Mouse (Mus musculus) left cerebral cortex, adult 2 months (tissue): Measurements from ENCODE around the gene Anxa8. TPM values are rescaled to one million over a fixed set of nuclear protein-coding genes. Genes with fewer than 3 reads are reported as not detected.

ENCODE experiments used
- DNase-seq, 2 experiments: peaks; one replicate each; pipeline ENCODE4 v3.0.0; 2021 to 2022; ENCODE audit warnings: low spot score in 2 of 2, mixed read lengths in 1 of 2; ENCODE audit errors: extremely low spot score in 1 of 2
- H3K27ac ChIP-seq: fragments of 200-600 bp; 2 replicates; pipeline ENCODE4 v1.8.1; 2022
- H3K4me3 ChIP-seq: fragments of 200-600 bp; 2 replicates; pipeline ENCODE4 v1.8.1; 2022
- CTCF ChIP-seq: fragments of 200-600 bp; IDR thresholded peaks from 2 replicates; pipeline ENCODE4 v1.8.1; 2022; ENCODE audit warnings: antibody characterized with exemption, mild to moderate bottlenecking, moderate library complexity
- intact Hi-C: fragments of 180-260 bp; cut with DNase I; formaldehyde crosslinking; loops from one replicate; pipeline ENCODE4 v1.15.1; 2025
- long read RNA-seq, 2 experiments: library from polyadenylated mRNA; stranded (forward); transcript quantifications; one replicate each; pipeline ENCODE4 v2.0.0; 2021; ENCODE audit warnings: borderline mapping rate in 2 of 2
- total RNA-seq, 2 experiments: library from RNA; stranded (reverse); gene quantifications; 2 replicates each; pipeline ENCODE4 v1.2.3; 2021

Gene Anxa8
- total RNA-seq, result under 1 TPM; 0.49 to 0.86 TPM
- long read RNA-seq, experiment 1, result 0 reads
- long read RNA-seq, experiment 2, partial matches to known transcripts, result 0 of 1 reads
- long read RNA-seq, experiment 2, other reads (novel, unspliced or antisense), result 0 of 1 reads

GRCm38 (mm10) chr14:34085731-34086130 is at the start of gene Anxa8:
Gene Anxa8, plus strand, starts transcription at chr14:34085981.
- intact Hi-C loops, result loop anchor here (10.0 kb wide), 1 partner anchor 689 kb away; no protein-coding TSS in a partner anchor

GRCm38 (mm10) chr14:34041241-34041640 is 44.5 kb upstream of the Anxa8 start:
- intact Hi-C loops, result no loop called here
- no peak for TF ChIP-seq CTCF
- no peak overlapping the region for H3K4me3 ChIP-seq
- no peak for DNase-seq
- H3K27ac ChIP-seq, result no peak overlapping the region

More at GRCm38 (mm10) chr14:34085731-34086130, at the start of gene Anxa8:
- no peak within 1 kb of the TSS for H3K27ac ChIP-seq
- H3K4me3 ChIP-seq, result no peak within 1 kb of the TSS
- no peak for TF ChIP-seq CTCF
- no peak for DNase-seq

- TF ChIP-seq CTCF, result no peak
- no peak for DNase-seq
- H3K27ac ChIP-seq, result no peak overlapping the region
- no peak overlapping the region for H3K4me3 ChIP-seq
- intact Hi-C loops, result no loop called here
Observed at GRCm38 (mm10) chr14:34043341-34043740, 42.4 kb upstream of the Anxa8 start.

- no peak overlapping the region for H3K27ac ChIP-seq
- DNase-seq, result no peak
- TF ChIP-seq CTCF, result no peak
- no peak overlapping the region for H3K4me3 ChIP-seq
- intact Hi-C loops, result no loop called here
Observed at GRCm38 (mm10) chr14:34050101-34050779, 35.5 kb upstream of the Anxa8 start.

- DNase-seq, result no peak
- TF ChIP-seq CTCF, result no peak
- intact Hi-C loops, result no loop called here
- Histone ChIP-seq H3K27ac (no peak within 1 kb of the TSS), H3K4me3 (no peak within 1 kb of the TSS)
Observed at GRCm38 (mm10) chr14:34052516-34052915, 33.3 kb upstream of the Anxa8 start, which contains the start of gene Antxrl. Gene Antxrl, plus strand, starts transcription at chr14:34052707.

GRCm38 (mm10) chr14:34071665-34072064 is 14.1 kb upstream of the Anxa8 start:
- intact Hi-C loops, result no loop called here

GRCm38 (mm10) chr14:34075346-34075745 is 10.4 kb upstream of the Anxa8 start:
- no peak overlapping the region for H3K4me3 ChIP-seq
- intact Hi-C loops, result no loop called here

More at GRCm38 (mm10) chr14:34071665-34072064, 14.1 kb upstream of the Anxa8 start:
- Histone ChIP-seq H3K27ac (no peak overlapping the region), H3K4me3 (no peak overlapping the region)
- no peak; the same call in none of the 2 replicates for TF ChIP-seq CTCF
- no peak for DNase-seq

GRCm38 (mm10) chr14:34077222-34077621 is 8.6 kb upstream of the Anxa8 start:
- Histone ChIP-seq H3K27ac (no peak overlapping the region), H3K4me3 (no peak overlapping the region)
- no peak for DNase-seq
- peak; percentile 16; the same call in 1 of the 2 replicates for TF ChIP-seq CTCF
- intact Hi-C loops, result no loop called here

More at GRCm38 (mm10) chr14:34075346-34075745, 10.4 kb upstream of the Anxa8 start:
- DNase-seq, result no peak
- TF ChIP-seq CTCF, result no peak
- H3K27ac ChIP-seq, result no peak overlapping the region

- no peak overlapping the region for H3K27ac ChIP-seq
- no peak for DNase-seq
- no peak overlapping the region for H3K4me3 ChIP-seq
- TF ChIP-seq CTCF, result no peak
- intact Hi-C loops, result no loop called here
Observed at GRCm38 (mm10) chr14:34078293-34078692, 7.5 kb upstream of the Anxa8 start.

GRCm38 (mm10) chr14:34080321-34080997 is 5.3 kb upstream of the Anxa8 start:
- TF ChIP-seq CTCF, result peak; percentile 77
- DNase-seq, result peak; percentile 69 to 71
- H3K27ac ChIP-seq, result no peak overlapping the region
- intact Hi-C loops, result loop anchor here (1.0 to 10.0 kb wide), 7 partner anchors 25 to 694 kb away; no protein-coding TSS in a partner anchor
- no peak overlapping the region for H3K4me3 ChIP-seq

GRCm38 (mm10) chr14:34086806-34087205 is 1.0 kb downstream of the Anxa8 start:
- Histone ChIP-seq H3K27ac (no peak overlapping the region), H3K4me3 (no peak overlapping the region)
- no peak for DNase-seq
- intact Hi-C loops, result loop anchor here (10.0 kb wide), 1 partner anchor 688 kb away; no protein-coding TSS in a partner anchor
- TF ChIP-seq CTCF, result no peak

GRCm38 (mm10) chr14:34087856-34088398 is 2.1 kb downstream of the Anxa8 start:
- no peak for TF ChIP-seq CTCF
- intact Hi-C loops, result loop anchor here (10.0 kb wide), 1 partner anchor 687 kb away; no protein-coding TSS in a partner anchor
- DNase-seq, result no peak
- H3K4me3 ChIP-seq, result no peak overlapping the region
- no peak overlapping the region for H3K27ac ChIP-seq
